Mouse (Mus musculus) ovary, postnatal 10 days (tissue): Measurements from ENCODE around the gene Calcoco2.

Source experiments
- DNase-seq: peaks from one replicate; pipeline ENCODE4 v3.0.0; 2022; ENCODE audit warnings: low spot score

Gene Calcoco2

DNA sequence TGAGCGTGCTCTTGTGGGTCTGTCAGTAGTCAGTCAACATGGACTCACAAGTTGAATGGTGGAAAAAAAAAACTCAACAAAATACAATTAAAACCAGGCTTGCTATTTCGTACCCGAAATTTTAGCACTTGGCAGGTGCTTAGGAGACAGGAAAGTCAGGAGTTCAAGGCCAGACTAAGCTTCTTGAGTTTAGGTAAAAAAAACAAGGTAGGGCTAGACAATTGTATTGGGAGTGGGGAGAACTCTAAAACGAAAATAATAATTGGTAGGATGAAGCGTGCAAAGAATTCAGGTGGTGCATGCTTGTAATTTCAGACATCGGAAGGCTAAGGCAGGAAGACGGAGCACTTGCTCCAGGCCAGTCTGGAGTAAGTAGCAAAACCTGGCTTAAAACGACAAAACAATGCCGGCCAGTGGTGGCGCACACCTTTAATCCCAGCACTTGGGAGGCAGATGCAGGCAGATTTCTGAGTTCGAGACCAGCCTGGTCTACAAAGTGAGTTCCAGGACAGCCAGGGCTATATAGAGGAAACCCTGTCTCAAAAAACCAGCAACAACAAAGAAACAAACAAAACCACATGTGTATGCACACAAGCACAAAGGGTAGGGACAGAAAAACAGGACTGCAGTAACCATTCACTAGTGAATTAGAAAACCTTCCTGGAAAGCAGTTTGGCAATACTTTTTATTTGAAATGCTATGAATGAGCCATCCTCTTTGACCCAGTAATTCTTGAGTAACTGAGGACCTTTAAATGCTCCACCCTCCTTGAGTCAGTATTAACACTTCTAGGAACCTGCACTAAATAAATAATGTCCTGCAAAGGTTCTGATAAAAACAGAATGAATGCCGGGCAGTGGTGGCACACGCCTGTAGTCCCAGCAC is 35.3 kb downstream of the Calcoco2 start:
- no peak for DNase-seq

DNA sequence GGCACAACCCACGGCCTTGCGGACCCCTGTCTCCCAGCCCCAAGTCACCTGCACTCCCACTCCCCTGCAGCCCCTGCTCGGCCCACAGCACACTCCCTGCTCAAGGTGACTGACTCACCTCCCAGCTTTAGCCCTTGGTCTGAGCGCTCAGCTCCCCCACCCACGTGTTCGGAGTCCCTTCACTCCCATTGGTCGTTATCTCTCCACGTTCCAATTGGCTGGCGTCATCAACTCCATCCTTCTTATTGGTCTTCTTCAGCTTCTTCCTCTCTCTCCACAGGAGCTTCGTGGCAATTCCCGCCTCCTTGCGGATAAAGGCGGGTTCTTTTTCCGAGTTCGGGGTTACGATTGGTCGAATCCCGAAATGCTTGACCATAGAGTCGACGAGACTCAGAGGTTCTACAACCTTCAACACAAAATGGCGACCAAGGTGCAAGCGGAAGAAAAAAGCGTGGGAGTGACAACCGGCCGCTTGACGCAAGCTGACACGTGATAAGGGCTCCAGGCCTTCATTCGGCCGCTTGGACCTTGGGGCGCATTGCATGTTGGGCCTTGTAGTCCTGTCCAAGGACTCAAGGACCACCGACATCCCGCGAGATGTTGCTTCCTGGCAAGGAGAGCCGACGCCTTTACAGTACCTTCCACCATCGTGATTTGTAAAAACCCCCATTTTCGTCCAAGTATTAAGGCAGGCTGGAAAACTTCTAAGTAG is 36.1 kb downstream of the Calcoco2 start, which contains the start of gene Atp5g1:
Gene Atp5g1 (minus strand): TSS at position 162 of the 712 bp plus-strand sequence.
- peak; percentile 92 for DNase-seq

DNA sequence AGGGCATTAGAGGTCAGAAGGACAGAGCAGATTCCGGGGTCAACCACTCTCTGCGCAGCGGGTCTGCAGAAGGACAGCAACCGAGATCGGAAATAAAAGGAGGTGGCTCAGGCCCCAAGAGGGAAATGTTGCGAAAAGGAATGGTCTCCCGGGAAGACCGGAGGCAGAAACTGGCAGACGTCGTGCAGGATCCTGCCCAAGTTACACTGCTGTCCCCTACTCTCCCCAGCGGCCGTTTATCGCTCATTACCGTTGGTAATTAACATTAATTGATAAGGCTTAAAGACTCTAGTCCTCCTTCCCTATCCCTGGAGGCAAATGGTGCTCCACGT is 36.6 kb downstream of the Calcoco2 start:
- DNase-seq: no peak

DNA sequence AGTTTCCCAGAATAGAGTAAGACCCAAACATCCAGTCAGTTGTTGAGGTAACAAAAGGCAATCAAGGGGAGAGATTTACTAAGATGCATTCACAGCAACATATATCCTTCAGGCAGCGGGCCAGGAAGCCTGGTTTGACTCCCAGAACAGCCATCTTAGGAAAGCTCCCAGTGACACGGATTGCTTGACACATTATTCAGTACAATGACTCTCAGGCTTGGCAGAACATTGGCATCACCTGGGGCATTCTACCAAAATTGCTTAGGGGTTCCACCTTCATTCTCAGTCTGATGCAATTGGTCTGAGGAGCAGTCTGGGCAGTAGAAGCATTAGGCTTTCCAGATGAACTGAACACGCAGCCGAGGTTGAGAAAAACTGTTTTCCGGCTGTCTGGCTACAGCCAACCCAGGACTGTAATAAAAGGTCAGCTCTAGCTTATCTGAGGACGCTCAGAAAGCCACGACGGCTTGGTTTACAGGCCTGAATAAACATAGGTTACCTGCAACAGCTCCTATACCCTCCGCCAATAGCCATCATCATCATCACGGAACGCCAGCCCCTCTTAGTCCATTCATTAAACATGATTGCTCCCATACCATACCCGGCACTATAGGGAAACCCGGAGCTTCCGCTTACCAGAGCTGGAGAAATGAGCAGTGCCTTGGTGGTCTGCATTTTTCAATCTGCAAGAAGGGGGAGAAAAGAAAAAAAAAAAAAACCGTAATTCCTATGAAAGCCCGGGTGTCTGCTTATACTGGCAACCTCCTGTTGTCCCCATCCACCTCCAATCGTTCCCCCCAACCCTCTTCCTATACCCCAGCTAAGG is 37.2 kb downstream of the Calcoco2 start:
- no peak for DNase-seq

GRCm38 (mm10) chr11:96073295-96073993 is 38.3 kb downstream of the Calcoco2 start:
- DNase-seq: no peak

DNA sequence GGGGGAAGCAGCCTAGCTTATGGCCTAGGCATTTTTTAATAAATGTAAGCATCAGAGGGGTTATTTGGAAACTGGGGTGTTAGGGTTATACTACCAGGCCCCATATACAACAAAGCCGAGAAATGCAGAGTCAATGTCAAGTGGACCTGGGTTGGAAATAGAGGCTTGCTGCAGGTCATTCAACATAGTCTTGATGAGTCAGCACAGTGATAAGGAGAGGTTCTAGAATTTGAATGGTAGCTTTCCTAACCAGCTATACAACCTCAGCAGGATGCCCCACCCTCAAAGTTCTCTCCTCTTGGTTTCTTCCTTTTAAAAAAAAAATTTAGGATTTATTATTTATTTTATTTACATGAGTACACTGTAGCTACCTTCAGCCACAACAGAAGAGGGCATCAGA is 40.8 kb downstream of the Calcoco2 start:
- DNase-seq: no peak

- no peak for DNase-seq
These were observed 41.4 kb downstream of the Calcoco2 start for GRCm38 (mm10) chr11:96070353-96070752.

GRCm38 (mm10) chr11:96068231-96068630 is 43.5 kb downstream of the Calcoco2 start:
- no peak for DNase-seq

- DNase-seq: peak; percentile 93
These were observed 46.4 kb downstream of the Calcoco2 start, which contains the start of gene Ube2z for GRCm38 (mm10) chr11:96065215-96065911. Ube2z (minus strand) TSS chr11:96065388.

DNA sequence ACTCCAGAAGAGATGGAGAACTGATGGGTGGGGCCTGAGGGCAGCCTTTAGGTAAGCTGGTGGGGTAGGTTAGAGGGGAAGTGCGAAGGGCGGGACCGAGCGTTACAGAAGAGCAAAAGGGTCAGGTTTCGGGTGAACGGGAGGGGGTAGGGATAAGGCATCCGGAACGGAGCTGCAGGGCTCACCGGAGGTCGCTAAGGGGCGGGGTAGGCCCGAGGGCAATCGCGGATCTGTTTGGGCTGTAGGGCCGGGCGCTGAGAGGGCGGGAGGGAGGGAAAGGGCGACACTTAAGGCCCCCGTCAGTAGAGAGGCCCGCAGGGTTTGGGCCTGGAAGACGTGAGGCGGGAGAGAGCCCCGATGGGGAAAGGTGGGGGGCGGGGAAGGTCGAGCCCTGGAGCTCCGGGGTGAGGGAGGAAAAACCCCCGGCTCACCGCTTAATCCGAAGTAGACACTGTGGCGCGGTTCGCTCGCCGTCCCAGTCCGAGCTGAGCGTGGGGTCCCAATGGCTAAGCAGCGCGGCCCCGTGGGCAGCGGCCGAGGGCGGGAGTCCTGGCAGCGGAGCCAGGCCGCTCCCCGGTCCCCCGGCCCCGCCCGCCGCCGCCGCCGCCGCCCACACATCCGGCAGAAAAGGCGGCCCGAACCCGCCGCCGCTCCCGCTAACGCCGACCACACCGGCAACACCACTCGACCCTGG is 47.1 kb downstream of the Calcoco2 start:
- no peak for DNase-seq

DNA sequence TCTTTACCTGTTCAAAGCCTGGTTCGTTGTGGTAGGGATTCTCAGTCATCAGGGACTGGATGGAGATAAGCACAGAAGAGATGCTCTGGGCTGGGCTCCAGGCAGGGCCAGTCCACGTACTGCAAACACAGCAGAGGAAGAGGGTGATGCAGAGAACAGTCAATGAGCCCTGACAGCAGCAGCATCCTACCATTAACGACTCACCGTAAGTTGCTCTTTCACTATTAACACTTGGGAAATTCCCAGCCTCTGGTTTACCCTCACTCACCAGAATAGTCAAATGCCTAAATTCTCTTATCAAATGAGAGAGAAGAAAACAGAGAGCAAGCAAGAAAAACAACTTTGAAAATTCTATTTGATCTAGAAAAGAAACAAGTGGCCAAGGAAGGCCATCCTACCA is 53.5 kb downstream of the Calcoco2 start:
- no peak for DNase-seq

GRCm38 (mm10) chr11:96050854-96051253 is 60.9 kb downstream of the Calcoco2 start:
- DNase-seq: no peak

DNA sequence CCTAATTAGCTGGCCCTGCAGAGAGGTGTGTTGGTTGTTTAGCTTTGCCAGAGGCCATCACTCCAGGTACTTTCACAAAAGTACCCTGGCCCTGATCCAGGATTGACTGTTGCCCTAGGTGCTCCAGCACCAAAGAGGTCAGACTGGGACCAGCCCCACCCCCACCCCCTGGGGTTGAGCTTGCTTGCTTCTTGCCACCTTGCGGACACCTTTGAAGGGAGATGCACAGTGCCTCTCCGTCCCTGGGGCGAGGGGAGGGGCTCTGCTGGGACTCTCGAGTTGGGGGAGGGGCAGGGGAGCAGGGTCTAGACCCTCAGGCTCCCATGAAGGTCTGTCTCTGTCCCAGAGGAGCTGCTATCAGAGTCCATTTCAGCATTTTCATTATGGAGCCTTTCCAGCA is 61.8 kb downstream of the Calcoco2 start:
- no peak for DNase-seq
